Mouse (Mus musculus): Measurements from ENCODE around the gene Zfp628. TPM values are rescaled to one million over a fixed set of nuclear protein-coding genes. Genes with fewer than 3 reads are reported as not detected.

Gene Zfp628
- total RNA-seq, 2 experiments from 2014 or later: 9.9 to 10.5 TPM

GRCm38 (mm10) chr7:4918681-4919080, 3.7 kb downstream of the Zfp628 start:
- DNase-seq: no peak

- DNase-seq: no peak
Measured at GRCm38 (mm10) chr7:4919096-4919495, 4.1 kb downstream of the Zfp628 start.

- no peak for DNase-seq
Measured at GRCm38 (mm10) chr7:4919971-4920370, 5.0 kb downstream of the Zfp628 start.

- no peak for DNase-seq
Measured at GRCm38 (mm10) chr7:4920496-4920895, 5.5 kb downstream of the Zfp628 start.

GRCm38 (mm10) chr7:4920976-4921823, 6.2 kb downstream of the Zfp628 start:
- DNase-seq: peak; percentile 20

- no peak for DNase-seq
Measured at GRCm38 (mm10) chr7:4921824-4922482, 6.9 kb downstream of the Zfp628 start, which contains the start of gene Nat14. Nat14 (plus strand) TSS chr7:4922028.

GRCm38 (mm10) chr7:4922508-4922907, 7.5 kb downstream of the Zfp628 start:
- peak; percentile 57 for DNase-seq

GRCm38 (mm10) chr7:4922931-4923565, 8.0 kb downstream of the Zfp628 start:
- peak; percentile 34 for DNase-seq

GRCm38 (mm10) chr7:4923586-4924364, 8.8 kb downstream of the Zfp628 start:
- DNase-seq: peak; percentile 67

- no peak for DNase-seq
Measured at GRCm38 (mm10) chr7:4924483-4924882, 9.5 kb downstream of the Zfp628 start.

GRCm38 (mm10) chr7:4924891-4925301, 9.9 kb downstream of the Zfp628 start:
- DNase-seq: peak; percentile 49

- peak; percentile 72 for DNase-seq
Measured at GRCm38 (mm10) chr7:4925441-4926381, 10.7 kb downstream of the Zfp628 start, which contains the start of gene Ssc5d. Ssc5d (plus strand) TSS chr7:4925785.

GRCm38 (mm10) chr7:4926849-4927248, 11.8 kb downstream of the Zfp628 start:
- DNase-seq: no peak

- no peak for DNase-seq
Measured at GRCm38 (mm10) chr7:4927711-4928110, 12.7 kb downstream of the Zfp628 start.

- no peak for DNase-seq
Measured at GRCm38 (mm10) chr7:4928323-4928722, 13.3 kb downstream of the Zfp628 start.

GRCm38 (mm10) chr7:4933103-4933502, 18.1 kb downstream of the Zfp628 start:
- no peak for DNase-seq

GRCm38 (mm10) chr7:4934160-4934914, 19.3 kb downstream of the Zfp628 start:
- no peak for DNase-seq

- DNase-seq: no peak
Measured at GRCm38 (mm10) chr7:4936832-4937231, 21.8 kb downstream of the Zfp628 start.

GRCm38 (mm10) chr7:4937392-4937791, 22.4 kb downstream of the Zfp628 start:
- no peak for DNase-seq

GRCm38 (mm10) chr7:4938456-4938855, 23.4 kb downstream of the Zfp628 start:
- DNase-seq: peak; percentile 83
